Mouse (Mus musculus): ENCODE results near the gene Epha4.

Gene Epha4

GRCm38 (mm10) chr1:77512059-77512407, 2.9 kb downstream of the Epha4 start:
- DNase-seq = no peak

GRCm38 (mm10) chr1:77511372-77512058, 3.4 kb downstream of the Epha4 start:
- no peak for DNase-seq

GRCm38 (mm10) chr1:77510623-77511022, 4.3 kb downstream of the Epha4 start:
- no peak for DNase-seq

GRCm38 (mm10) chr1:77506856-77507200, 8.1 kb downstream of the Epha4 start:
- no peak for DNase-seq

- DNase-seq = no peak
Observed at GRCm38 (mm10) chr1:77506038-77506855, 8.6 kb downstream of the Epha4 start.

- DNase-seq = no peak
Observed at GRCm38 (mm10) chr1:77505263-77505662, 9.6 kb downstream of the Epha4 start.

- no peak for DNase-seq
Observed at GRCm38 (mm10) chr1:77504813-77505212, 10.1 kb downstream of the Epha4 start.

GRCm38 (mm10) chr1:77503711-77504181, 11.1 kb downstream of the Epha4 start:
- no peak for DNase-seq

GRCm38 (mm10) chr1:77502554-77503119, 12.3 kb downstream of the Epha4 start:
- no peak for DNase-seq

- no peak for DNase-seq
Observed at GRCm38 (mm10) chr1:77501363-77501933, 13.4 kb downstream of the Epha4 start.

GRCm38 (mm10) chr1:77497506-77497905, 17.4 kb downstream of the Epha4 start:
- DNase-seq = no peak

- no peak for DNase-seq
Observed at GRCm38 (mm10) chr1:77496468-77497181, 18.3 kb downstream of the Epha4 start.

GRCm38 (mm10) chr1:77495790-77496158, 19.1 kb downstream of the Epha4 start:
- DNase-seq = no peak

GRCm38 (mm10) chr1:77495030-77495789, 19.7 kb downstream of the Epha4 start:
- no peak for DNase-seq

GRCm38 (mm10) chr1:77493841-77494635, 20.9 kb downstream of the Epha4 start:
- no peak for DNase-seq

- no peak for DNase-seq
Observed at GRCm38 (mm10) chr1:77490166-77490565, 24.7 kb downstream of the Epha4 start.

- DNase-seq = no peak
Observed at GRCm38 (mm10) chr1:77489387-77489786, 25.5 kb downstream of the Epha4 start.

- DNase-seq = no peak
Observed at GRCm38 (mm10) chr1:77487856-77488462, 26.9 kb downstream of the Epha4 start.

- DNase-seq = no peak
Observed at GRCm38 (mm10) chr1:77484766-77485596, 29.9 kb downstream of the Epha4 start.

- DNase-seq = no peak
Observed at GRCm38 (mm10) chr1:77475808-77476413, 39.0 kb downstream of the Epha4 start.

Data from lung, postnatal 4 days (tissue).